Mouse (Mus musculus) natural killer cell, adult 2 months (primary cell): ENCODE data around the gene Wnt4.

ENCODE experiments used
- DNase-seq, 2 experiments: peaks; one replicate each; pipeline ENCODE4 v3.0.0; 2022; ENCODE audit warnings: low spot score in 2 of 2

Wnt4 gene

DNA sequence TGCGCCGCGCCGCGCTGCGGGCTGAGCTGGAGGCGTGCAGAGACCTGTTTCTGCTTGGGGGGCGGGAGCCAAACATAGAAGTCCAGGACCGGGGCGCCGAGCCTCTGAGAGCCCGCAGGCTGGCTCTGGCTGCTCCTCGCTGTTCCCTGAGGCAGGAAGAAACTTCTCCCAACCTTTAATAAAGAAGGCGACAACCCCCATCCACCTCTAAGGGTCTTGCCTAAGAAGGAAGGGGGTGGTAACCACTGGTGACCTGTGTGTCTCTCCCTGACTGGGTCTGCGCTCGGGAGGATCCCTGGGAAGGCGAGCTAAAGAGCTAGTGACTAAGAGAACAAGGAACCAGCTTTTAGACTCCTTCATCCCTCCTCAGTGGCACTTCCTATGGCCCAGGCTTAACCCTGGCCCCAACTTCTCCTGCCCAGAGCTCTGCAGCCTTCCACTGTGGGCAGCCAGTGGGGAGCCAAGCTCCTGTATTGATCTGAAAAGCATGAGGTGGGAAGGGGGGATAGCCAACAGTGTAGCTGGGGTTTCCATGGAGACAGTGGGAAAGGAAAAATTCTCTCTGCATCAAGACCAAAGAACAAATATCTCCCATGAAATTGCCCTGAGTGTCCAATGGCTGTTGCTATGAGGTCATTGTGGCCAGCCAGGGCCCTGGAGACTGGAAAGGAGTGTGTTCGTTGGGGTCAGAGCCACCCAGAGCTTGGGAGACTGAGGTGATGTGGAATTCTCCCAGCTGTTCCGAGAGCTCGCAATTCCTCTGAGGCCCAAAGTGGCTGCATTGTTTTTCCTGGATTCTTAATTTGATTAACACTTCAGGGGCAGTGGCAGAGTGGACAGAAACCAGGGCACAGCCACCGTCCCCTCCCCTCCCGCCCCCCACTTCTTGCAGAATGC is 1.1 kb downstream of the Wnt4 start:
- no peak for DNase-seq

DNA sequence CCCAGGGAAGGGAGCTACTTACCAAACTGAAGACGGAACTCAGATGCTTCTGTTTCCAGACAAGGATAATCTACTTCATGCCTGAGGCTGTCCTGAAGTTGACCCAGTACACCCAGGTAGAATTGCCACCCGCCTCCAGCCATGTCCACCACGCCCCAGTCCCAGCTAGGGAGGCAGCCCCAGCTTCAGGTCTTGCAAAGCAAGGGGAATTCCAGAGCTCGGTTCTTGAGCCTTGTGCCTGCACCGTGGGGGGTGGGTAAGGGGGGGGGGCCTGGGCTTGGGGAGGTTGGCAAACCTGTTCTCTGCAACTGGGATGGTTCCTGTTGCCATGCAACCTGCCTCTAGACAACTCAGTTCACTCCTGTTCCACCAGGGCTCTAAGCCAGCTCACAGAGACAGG is 2.1 kb downstream of the Wnt4 start:
- DNase-seq = no peak

DNA sequence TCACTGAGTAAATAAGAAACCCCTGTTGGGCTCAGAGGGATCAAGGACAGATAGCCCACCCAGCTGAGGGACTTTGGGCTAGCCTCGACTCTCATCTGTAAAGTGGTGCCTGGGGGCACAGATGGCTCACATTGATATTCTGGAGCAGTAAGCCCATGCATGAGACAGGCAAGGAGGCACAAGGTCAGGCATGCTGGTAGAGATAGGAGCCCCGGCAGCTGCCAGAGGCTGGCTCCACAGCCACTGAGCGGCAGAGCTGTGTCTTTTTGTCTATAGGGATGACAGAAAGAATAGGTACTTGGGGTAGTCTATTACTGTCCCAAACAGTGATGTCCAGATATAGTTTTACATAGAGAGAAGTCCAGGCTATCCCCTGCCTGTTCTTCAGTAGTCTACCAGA is 4.0 kb downstream of the Wnt4 start:
- DNase-seq = no peak

DNA sequence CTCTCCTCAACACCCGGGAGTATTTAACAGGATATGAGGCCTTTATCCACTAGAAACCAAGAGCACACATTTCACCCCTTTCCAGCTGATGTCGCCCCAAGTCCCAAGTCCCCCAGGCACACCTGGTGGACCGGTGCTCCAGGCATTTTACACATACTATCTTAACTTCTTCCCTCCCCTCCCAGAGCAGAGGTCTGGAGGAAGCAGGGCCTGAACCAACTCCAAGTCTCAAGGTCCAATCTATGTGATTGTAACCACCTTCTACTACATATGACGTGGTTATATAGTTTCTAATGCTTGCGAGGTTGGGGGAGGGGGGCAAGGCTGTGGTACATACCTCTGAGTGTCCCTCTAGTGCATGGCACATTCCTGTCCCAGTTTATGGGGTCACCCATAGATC is 4.8 kb downstream of the Wnt4 start:
- no peak for DNase-seq

DNA sequence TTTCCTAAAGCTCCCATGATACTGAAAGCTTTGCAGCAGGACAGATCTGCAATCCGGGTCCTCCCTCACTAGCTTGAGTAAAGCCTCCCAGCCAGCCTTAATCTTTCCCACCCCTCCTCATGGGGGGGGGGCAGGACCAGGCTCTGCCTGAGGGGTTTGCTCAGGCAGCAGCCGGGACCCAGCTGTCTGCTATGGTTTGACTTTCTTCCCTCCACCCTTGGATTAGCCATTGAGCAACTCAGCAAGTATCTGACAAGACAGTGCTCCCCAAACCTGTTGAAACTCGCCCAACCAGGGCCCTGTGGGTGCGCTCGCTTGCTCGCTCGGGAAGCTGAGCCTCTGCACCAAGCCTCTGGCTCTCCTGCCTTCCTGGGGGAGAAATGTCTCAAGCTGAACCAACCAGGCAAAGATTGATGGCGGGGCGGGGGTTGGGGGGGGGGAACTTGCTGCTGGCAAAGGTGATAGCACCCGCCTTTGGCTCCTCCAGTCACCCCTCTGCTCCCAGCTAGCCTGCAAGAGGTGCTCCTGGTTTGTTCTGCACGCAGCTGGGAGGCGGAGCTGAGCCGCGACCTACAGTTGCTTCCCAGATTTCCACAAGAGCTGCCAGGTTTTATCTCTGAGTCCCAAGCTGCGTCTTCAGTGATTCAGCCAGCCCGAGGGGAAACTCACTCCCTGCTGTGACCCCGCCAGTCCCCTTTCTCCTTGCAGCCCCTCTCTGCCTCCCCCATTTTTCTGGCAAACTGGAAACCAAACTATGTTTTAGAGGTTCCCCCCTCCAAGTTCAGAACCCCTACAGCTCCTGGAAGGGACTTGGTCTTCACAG is 5.5 kb downstream of the Wnt4 start:
- no peak for DNase-seq

DNA sequence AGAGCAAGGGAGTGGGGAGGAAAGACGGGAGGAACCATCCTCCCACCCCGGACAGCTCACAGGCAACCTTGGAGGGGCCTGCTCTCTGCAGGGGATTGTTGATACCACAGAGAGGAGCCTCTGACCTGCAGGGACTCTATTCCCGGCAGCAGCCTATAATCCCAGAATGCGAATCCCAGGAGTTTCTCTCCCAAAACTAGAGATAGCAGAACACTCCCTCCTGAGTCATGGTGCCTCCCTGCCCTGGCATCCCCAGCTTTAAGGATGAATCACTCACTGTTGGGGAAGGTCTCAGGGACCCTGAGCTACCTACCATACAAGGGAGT is 6.1 kb downstream of the Wnt4 start:
- no peak for DNase-seq

DNA sequence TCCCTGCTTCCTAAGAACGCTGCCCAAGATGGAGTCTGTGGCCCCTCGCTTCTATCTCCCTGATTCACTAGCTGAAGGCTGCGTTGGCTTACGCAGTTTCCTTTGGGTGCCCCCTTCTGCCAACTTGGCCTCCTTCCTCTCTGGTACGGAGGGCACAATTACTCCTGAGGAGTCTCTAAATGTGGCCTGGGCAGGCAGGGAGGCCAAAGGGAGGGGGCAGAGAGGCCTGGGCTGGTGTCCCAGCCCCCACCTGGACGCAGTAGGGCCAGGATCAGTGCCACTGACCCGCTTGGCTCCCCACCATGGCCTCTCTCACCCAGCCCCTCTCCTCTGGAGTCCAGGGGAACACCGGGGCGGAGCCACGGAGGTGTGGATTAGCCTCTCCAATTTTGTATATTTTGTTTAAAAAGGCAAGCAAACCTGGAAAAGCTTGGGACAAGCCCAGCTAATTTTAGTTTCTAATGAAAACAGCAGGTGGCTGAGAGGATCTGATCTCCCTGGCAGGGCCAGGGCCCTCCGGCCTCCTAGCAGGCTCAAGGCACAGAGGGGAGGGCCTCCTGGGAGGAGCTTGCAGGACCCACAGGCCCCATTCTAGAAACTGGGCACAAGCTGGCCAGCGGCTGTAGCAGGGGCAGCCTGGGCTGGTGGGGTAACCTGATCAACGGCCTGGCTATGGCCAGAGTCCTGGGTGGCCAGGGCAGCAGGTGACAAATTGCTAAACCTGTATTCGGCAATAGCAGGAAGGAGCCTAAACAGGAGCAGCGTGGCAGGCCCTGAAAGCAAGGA is 8.8 kb downstream of the Wnt4 start:
- no peak for DNase-seq

DNA sequence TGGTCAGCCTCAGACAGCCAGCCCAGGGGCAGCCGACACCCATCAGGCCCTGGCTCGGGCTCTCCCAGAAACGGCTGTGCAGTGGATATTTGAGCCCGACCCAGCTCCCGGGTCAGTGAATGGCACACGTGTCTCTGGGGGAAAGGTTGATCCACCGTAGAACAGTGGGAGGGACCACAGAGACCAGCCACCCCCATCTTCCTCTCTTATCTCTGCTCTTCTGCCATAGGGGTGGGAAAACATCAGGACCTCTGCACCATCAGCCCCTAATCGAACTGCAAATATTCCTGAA is 9.3 kb downstream of the Wnt4 start:
- DNase-seq = no peak

DNA sequence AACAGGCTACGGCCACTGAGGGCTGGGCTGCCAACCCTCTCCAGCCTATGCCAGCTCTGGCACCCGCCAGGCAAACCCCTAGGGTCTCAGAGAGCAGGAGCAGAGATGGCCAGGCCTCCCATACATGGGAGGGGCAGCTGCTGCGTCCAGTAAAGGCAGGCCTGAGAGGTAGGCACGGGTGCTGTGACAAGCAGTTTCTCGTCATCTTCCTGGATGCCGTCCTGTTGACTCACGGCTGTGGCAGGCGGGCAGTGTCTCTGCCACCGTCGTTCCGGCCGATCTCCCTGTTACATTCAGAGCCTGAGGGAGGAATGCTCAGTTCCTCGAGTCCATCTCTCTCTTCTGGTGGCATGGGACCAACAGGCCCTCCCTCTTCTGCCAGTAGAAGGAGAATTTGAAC is 9.9 kb downstream of the Wnt4 start:
- DNase-seq = no peak

DNA sequence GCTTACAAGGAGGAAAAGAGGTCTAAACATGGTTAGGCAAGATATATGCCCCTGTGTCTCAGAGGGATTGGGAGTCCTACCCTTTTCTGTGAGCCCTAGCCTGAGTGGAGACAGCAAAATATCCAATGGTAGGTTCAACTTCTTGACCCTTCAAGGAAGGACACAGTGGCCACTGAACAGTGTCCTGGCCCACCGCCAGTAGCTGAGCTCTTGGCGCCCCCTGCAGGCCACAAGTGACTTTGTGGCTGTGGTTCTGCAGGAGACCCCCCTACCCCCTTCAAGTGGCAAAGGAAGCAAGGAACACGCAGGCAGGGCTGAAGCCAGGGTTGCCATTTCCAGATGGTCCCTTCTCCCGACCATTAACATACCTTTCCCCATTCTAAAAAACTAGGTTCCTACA is 10.5 kb downstream of the Wnt4 start:
- DNase-seq = peak in 1 of 2 experiments; percentile 29

DNA sequence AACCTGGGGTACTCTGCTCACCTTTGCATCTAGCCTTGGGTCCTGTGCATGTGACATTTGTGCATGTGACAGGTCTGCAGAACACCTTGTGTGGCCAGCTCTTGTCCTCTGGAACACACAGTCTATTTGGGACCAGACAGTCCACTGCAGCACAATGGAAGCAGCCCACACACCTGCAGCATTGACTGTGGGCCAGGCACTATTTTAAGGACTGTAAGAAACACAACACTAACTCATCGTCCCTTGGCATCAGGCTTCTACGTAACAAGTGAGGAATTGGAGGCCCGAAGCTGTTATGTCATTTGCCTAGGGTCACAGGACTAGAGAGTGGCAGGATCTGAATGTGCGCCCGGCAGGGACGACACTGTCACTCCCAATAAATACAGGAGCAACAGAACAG is 12.4 kb downstream of the Wnt4 start:
- DNase-seq = no peak

DNA sequence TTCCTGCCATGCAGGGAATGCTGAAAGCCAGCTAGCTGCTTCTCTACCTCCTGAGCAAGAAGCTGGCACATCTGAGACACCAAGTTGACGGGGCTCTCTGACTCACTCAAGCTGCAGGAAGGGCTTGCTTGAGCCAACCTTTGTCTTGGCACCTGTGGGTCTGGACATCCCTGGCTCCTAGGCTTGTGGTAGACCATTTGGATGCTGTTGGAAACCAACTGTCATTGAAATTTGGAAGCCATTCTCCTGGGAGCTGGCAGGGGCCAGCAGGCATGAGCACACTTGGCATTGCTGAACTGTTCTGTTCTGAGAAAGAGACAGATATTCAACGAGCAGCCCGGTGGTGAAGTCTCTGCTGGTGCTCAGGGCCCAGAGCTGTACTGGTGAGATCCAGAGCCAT is 13.0 kb downstream of the Wnt4 start:
- no peak for DNase-seq

DNA sequence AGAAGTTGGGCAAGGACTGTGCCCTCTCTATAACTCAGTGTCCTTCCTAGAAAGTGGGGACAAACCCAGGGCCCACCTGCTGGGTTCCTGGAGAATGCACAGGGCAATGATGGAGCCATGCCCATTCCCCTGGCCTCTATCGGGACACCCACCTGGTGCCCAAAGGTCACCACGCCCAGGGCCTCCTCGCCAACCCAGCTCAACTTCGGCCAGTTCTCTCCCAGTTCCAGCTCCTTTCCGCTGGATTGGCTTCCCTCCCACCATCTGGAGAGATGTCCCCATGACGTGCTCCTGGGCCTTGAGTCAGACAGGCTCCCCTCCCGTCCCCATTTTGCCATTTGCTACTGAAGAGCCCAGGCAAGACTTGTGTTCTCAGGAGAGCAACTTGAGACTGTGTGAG is 15.3 kb downstream of the Wnt4 start:
- no peak for DNase-seq

DNA sequence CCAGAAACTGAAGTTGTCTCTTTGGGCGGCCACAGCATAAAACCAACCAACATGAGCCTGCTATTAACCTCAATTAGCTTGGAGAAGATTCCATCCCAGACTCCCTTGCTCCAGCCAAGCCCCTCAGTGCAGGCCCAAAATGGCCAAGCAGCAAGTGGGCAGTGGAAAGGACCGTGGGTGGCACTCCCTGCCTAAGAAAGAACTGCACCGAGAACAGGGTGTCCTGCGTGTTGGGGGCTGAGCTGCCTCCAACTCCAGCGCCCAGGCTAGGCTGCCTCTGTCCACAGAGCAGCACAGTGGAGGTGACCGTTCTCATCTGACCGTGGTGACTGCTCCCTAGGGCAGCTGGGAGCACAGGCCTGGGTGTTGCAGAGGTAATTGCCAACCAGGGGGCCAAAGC is 16.7 kb downstream of the Wnt4 start:
- DNase-seq = no peak

DNA sequence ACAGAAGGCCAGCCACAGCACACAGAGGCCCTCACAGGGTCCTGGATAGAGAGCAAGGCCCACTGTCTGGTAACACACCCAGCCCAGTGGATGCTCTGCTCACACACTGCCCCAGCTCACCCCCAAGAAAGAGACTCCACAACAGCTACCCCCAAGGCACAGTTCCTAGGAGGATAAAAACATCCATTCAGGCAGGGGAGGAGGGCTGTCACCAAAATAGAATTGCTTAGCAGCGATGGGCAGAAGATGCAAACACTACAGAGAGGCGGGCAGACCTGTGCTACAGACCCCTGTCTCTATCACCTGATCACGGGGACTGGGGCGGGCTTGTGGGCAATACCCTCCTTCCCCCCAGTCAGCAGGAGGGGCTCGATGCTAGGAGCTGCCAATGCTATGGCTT is 17.2 kb downstream of the Wnt4 start:
- DNase-seq = no peak

DNA sequence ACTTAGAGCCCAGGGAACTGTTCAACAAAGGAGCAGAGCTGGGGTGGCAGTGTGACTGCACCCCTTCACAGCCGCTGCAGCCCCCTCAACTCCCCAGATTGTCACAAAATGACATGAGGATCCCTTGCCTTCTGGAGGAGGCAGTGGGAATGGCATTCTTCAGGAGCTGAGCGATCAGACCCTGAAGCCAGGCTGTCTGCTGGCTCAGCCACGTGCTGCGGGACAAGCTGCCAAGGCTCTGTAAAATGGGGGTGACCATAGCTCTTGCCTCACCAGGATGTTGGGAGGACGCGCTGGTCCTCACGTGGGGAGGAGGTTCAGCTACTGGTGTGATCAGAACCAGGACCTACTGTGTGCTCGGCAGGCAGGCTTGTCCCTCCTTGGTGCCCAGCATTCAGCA is 17.7 kb downstream of the Wnt4 start:
- DNase-seq = no peak

DNA sequence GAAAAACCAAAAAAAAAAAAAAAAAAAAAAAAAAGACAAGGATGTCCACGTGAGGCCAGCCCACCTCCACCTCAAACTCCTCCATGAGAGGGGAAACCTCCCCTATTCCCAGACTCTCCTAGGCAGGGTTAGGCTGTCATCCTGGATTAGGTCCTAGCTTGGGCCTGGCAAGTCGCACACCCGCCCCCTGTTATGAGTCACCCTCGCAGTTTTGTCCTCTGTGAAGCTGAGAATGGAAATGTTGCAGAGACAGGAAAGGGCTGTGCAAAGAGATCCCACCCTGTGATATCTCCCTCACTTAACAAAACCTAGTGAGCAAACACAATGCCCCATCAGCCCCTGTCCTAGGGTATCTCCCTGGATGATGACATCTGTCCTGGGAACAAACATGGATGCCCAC is 20.3 kb downstream of the Wnt4 start:
- no peak for DNase-seq

DNA sequence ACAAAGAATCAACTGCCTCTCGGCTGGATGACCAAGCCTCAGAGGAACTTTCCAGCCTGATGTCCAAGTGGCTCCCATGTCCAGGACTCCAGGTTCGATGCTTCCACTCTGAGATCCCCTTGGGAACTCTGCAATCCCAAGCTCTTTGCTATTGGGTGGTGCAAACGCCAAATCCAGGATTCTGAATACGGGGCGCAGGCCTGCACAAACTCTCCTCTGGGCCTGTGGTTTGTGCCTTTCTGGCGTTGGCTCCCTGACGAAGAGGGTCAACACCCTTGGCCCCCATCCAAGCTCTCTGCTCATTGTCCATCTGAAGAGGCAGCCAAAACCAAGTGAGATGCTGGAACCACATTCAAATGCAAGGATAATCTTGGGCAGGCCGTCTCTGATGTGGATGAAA is 21.1 kb downstream of the Wnt4 start:
- no peak for DNase-seq

DNA sequence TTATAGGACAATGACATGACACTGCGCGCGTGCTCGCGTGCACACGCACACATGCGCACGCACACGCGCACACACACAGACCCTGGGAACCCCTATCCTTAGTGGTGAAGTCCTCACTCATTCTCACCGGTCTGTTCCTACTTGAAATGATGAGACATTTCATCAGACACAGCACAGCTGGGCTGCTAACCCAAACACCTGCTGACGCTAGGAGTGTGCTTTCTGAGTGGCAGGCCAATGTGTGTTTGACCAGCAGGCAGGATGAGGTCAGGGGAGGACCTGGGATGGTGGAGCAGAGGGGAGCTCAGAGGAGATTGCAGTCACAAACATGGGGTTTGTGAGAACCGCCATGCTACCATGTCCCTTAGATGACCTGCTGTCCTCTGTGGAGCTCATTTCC is 22.9 kb downstream of the Wnt4 start:
- DNase-seq = no peak

DNA sequence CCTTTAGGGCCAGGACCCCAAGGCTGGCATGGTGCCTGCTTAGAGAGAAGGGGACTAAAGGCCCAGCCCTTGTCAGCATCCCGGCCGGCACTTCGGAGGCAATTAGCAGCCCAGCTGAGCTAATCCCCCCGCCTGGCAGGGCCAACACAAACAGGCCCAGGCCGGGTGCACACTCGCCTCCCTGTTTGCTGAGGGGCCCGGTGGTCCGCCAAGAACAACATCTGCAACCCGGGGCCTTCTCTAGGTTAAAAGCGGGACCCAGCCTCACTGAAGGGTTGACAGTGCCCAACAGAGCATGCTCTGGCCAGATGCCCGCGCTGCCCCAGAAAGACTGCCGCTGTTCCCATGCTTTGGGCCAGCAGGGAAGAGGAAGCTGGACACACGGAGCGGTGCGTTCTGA is 24.3 kb downstream of the Wnt4 start:
- DNase-seq = no peak

DNA sequence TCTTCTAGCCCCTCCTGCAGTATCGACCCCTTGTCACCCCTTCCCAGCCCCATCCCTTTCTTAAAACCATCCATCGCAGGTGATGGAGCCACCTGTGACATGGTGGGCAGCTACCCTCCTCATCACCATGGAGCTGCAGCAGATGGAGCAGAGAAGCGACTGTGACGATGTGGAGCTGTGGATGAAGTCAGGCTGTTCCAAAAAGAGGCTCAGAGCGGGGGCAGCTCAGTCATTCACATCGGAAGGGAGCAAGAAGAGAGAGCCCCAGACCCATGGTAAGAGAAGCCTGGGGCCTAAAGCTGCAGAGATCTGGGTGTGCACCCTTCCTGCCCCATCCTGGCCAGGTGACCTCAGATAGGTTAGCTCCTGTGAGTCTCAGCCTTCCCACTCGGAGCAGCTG is 26.8 kb downstream of the Wnt4 start:
- DNase-seq = no peak

DNA sequence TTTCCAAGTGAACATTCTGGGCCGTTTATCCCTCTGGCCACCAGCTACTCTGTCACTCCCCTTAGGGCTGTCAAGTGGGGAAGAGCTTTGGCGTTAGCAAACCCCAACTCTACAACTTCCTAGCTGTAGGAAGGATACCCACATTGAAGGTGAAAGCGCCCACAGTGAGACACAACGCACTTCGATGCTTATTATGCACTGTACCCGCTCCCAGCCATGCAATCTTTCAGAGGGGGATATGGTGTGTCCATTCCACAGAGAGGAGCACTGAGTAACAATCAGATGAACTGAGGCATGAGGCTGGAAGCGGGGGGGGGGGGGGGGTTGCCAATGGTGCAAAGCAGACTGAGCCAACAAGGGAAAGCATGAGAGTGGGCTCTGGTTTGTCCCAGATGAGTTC is 27.8 kb downstream of the Wnt4 start:
- no peak for DNase-seq
